Mouse (Mus musculus): Measurements from ENCODE around the gene Slc17a8. TPM values are rescaled to one million over a fixed set of nuclear protein-coding genes. Genes with fewer than 3 reads are reported as not detected.
"Not testable (repeated sequence)": the region's sequence is repeated elsewhere in the genome, so short reads cannot be mapped to it uniquely, and the experiment has no call there.

The Slc17a8 gene
- 0.10 and 0.58 TPM in 2 replicates for polyA plus RNA-seq (2016; fragmentation: Nextera tagmentation; extraction: Ambion mirVana)

DNA sequence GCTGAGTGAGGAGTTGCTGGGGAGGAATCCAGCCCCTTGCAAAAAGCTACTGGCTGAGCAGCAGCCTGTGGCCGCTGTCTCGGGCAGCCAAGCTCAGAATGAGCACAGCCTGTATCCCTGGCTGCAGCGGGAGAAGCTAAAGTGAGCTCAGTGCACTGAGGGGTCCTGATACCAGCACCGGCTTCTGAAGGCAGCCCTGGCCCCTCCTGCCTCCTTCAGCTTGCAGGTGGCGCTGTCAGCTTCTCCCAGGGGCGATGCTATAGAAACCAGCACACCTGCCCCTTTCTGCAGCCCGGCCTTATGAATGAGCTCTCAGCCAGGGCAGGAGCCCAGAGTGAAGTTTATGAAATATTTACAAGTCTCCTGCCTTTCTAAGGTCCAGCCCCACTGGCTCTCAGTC is at the start of gene Slc17a8:
Slc17a8 (minus strand) TSS at position 125 of the 400 bp plus-strand sequence.
- Histone ChIP-seq H3K4me1 (replicated peaks) (peaks cover 8% of the 10 kb centered on the region), H3K36me3 (no peaks in the 10 kb centered on the region), H3K4me3 (no peak within 1 kb of the TSS), H3K9me3 (no peaks in the 10 kb centered on the region), H3K27me3 (ENCODE audit: insufficient read depth, poor library complexity, severe bottlenecking) (no peaks in the 10 kb centered on the region), H3K27ac (no peak within 1 kb of the TSS)
- WGBS, result 26% methylated on average over 7 of the region's 7 CpGs
- no peak for DNase-seq (ENCODE audit: low spot score)

DNA sequence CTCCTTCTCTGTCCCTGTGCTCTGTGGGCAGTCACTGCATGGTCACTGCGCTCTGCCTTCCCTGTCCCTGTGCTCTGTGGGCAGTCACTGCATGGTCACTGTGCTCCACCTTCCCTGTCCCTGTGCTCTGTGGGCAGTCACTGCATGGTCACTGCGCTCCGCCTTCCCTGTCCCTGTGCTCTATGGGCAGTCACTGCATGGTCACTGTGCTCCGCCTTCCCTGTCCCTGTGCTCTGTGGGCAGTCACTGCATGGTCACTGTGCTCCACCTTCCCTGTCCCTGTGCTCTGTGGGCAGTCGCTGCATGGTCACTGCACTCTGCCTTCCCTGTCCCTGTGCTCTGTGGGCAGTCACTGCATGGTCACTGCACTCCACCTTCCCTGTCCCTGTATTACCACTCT is 49.3 kb upstream of the Slc17a8 start:
- not testable (repeated sequence) for H3K27ac ChIP-seq; H3K4me1 ChIP-seq (replicated peaks); H3K27me3 ChIP-seq (ENCODE audit: insufficient read depth, poor library complexity, severe bottlenecking); DNase-seq (ENCODE audit: low spot score); H3K4me3 ChIP-seq; H3K9me3 ChIP-seq
- peaks cover 17% of the 10 kb centered on the region for H3K36me3 ChIP-seq
- 96% methylated on average over 5 of the region's 5 CpGs for WGBS

DNA sequence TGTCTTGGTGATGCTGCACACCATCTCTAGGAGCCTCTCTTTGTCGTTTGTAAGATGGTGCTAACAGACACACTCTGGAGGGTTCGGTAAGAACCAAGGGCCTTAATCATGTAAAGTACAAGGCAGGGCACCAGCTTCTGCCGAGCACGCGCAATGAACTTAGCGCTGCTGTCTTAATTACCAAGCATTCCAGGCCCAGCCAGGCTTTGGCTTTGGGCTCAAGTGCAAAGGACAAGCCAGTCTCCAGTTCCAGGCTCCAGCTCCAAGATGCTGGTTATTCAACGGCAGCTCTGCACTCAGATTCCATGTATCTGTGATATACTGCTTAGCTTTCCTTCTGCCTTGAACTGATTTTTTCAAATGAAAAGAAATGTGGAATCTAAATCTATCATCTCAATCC is 46.5 kb upstream of the Slc17a8 start:
- Histone ChIP-seq H3K27ac (no peak overlapping the region), H3K27me3 (ENCODE audit: insufficient read depth, poor library complexity, severe bottlenecking) (no peaks in the 10 kb centered on the region), H3K4me1 (replicated peaks) (no peaks in the 10 kb centered on the region), H3K9me3 (no peaks in the 10 kb centered on the region), H3K36me3 (peaks cover 24% of the 10 kb centered on the region), H3K4me3 (no peak overlapping the region)
- no peak for DNase-seq (ENCODE audit: low spot score)
- WGBS, result 93% methylated on average over 7 of the region's 7 CpGs

DNA sequence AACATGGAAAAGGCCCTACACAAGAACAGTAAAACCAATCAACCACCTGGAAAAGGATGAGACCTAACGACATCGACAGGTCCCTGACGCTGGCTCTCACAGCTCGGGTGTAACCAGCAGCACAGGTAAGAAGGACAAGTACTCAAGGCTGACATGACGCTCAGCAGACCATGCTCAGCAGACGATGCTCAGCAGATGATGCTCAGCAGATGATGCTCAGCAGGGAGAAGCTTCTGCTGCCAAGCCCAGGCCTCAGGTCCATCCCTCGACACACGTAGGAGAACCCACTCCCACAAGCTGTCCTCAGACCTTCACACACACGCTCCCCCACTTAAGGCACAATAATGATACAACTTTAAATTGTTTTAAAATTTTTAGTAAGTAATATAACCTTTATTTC is 44.6 kb upstream of the Slc17a8 start:
- Histone ChIP-seq H3K36me3 (peaks cover 38% of the 10 kb centered on the region), H3K27me3 (ENCODE audit: insufficient read depth, poor library complexity, severe bottlenecking) (no peaks in the 10 kb centered on the region), H3K9me3 (no peaks in the 10 kb centered on the region), H3K4me1 (replicated peaks) (no peaks in the 10 kb centered on the region), H3K27ac (no peak overlapping the region), H3K4me3 (no peak overlapping the region)
- DNase-seq (ENCODE audit: low spot score), result no peak
- 90% methylated on average over 9 of the region's 9 CpGs for WGBS

DNA sequence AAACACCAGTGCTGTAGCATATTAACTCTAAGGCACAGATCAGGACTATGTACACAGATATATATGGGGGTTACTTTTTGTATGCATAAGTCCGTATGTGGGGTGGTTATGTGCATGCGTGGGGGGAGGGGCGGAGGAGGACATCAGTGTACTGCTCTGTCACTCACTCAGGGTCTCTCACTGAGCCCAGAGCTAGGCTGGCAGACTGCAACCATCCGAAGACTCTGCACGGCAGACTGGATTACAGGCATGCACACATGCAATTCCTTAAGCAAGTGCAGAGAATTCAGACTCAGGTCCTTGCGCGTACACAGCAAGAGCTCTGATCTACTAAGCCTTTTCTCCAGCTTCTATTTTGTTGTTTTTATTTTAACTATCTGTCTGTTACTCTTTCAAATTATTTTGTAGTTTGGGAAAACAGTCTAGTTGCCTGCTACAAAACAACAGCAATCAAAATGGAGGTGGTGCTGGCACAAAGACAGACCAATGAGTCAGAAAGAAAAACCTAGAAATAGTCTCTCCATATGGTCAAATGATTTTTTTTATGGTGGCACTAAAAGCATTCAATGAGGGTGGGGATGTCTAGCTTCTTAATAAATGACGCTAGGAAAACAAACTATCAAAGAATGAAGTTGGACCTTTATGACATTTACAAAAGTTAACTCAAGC is 44.1 kb upstream of the Slc17a8 start:
- Histone ChIP-seq H3K27me3 (ENCODE audit: insufficient read depth, poor library complexity, severe bottlenecking) (no peaks in the 10 kb centered on the region), H3K27ac (no peak overlapping the region), H3K36me3 (peaks cover 41% of the 10 kb centered on the region), H3K9me3 (no peaks in the 10 kb centered on the region), H3K4me3 (no peak overlapping the region), H3K4me1 (replicated peaks) (no peaks in the 10 kb centered on the region)
- DNase-seq (ENCODE audit: low spot score), result no peak
- 92% methylated on average over 8 of the region's 8 CpGs for WGBS

DNA sequence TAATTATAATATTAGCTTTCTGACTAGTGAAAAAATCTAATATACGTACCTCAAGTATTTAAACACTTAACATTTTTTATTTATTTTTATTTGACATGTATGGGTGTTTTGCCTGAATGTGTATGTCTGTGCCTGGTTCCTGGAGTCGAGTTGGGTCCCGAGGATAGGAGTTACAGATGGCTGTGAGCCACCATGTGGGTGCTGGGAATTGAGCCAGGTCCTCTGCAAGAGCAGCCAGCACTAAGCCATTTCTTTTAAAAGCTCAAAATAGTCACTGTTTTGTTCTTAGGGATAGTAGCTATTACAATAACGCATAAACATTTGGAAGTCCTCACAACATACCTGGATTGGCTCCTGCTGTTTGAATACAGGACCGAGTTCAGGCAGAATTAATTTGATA is 35.3 kb upstream of the Slc17a8 start:
- Histone ChIP-seq H3K4me1 (replicated peaks) (no peaks in the 10 kb centered on the region), H3K4me3 (no peak overlapping the region), H3K27ac (no peak overlapping the region), H3K9me3 (no peaks in the 10 kb centered on the region), H3K27me3 (ENCODE audit: insufficient read depth, poor library complexity, severe bottlenecking) (no peaks in the 10 kb centered on the region), H3K36me3 (peaks cover 94% of the 10 kb centered on the region)
- WGBS, result 94% methylated on average over 5 of the region's 5 CpGs
- no peak for DNase-seq (ENCODE audit: low spot score)

DNA sequence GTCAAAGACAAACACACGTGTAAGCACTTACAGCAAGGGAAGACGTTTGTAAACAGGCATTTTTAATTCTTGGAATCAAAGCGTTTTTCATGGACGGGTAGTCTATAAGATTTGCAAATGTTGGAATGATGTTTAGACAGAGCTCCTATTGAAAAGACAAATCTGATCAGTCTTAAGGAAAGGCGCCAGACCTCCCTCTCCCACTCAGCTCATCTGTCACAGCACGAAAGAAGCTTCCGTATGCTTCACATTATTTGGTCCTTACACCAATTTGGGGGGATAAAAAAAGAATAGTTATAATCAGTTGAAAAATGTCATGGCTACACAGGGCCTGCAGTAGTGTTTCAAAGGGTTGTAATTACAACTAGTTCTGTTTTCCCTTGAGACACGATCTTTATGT is 31.9 kb upstream of the Slc17a8 start:
- Histone ChIP-seq H3K4me3 (no peak overlapping the region), H3K36me3 (peaks cover 95% of the 10 kb centered on the region), H3K9me3 (no peaks in the 10 kb centered on the region), H3K4me1 (replicated peaks) (no peaks in the 10 kb centered on the region), H3K27me3 (ENCODE audit: insufficient read depth, poor library complexity, severe bottlenecking) (no peaks in the 10 kb centered on the region), H3K27ac (no peak overlapping the region)
- 92% methylated on average over 8 of the region's 8 CpGs for WGBS
- DNase-seq (ENCODE audit: low spot score), result no peak

DNA sequence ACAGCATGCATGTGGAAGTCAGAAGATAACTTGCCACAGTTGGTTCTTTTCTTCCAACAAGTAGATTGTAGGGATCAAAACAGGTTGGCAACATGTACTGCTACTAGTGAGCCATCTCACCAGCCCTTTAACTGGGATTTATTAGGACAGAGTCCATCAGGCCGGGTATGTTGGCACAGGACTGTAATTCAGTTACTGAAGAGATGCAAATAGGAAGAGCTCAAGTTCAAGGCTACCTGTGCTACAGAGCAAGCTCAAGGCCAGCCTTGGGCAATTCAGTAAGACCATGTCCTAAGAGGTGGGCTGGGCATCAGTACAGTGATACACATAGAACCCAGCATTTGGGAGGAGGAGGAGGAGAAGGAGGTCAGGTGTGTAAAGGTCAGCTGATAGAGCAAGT is 30.6 kb upstream of the Slc17a8 start:
- Histone ChIP-seq H3K36me3 (peaks cover 91% of the 10 kb centered on the region), H3K9me3 (no peaks in the 10 kb centered on the region), H3K4me3 (no peak overlapping the region), H3K4me1 (replicated peaks) (no peaks in the 10 kb centered on the region), H3K27me3 (ENCODE audit: insufficient read depth, poor library complexity, severe bottlenecking) (no peaks in the 10 kb centered on the region), H3K27ac (no peak overlapping the region)
- no peak for DNase-seq (ENCODE audit: low spot score)
- WGBS, result 96% methylated on average over 1 of the region's 1 CpGs

DNA sequence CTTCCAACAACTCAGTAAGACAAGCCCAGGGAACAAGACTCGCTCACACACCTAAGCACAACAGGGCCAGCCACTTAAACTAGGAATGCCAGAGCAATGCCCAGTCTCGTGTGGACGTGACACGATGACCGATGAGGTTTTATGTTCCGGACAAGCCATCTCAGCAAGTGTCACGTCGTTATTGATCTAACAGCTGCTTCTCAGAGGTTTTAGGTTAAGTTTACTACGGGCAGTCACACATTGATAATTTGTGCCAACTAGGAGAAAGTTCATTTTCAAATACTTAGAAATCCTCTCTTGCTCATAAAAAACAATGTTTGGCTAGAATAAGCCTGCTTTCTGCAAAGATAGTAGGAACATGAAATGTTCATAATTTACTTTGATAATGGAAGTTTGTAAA is 25.9 kb upstream of the Slc17a8 start:
- DNase-seq (ENCODE audit: low spot score), result no peak
- Histone ChIP-seq H3K27me3 (ENCODE audit: insufficient read depth, poor library complexity, severe bottlenecking) (no peaks in the 10 kb centered on the region), H3K36me3 (peaks cover 92% of the 10 kb centered on the region), H3K9me3 (no peaks in the 10 kb centered on the region), H3K4me1 (replicated peaks) (no peaks in the 10 kb centered on the region), H3K27ac (no peak overlapping the region), H3K4me3 (no peak overlapping the region)
- 95% methylated on average over 9 of the region's 9 CpGs for WGBS

DNA sequence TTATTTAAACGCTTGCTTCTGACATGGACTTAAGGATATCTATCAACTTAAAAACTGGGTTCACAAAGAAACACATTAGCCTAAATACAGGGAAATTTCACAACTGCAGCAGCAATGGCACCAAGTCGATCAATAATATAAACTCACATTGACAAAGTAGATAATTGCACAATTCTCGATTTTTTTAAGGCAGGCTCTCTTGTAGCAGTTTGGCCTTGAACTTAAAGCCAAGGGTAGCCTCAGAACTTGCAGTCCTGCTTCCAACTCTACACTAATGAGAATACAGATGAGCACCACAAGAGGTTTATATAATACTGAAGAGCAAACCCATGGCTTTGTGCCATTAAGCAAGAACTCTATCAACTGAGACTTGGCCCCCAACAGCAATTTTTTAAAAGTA is 15.9 kb upstream of the Slc17a8 start:
- no peak overlapping the region for H3K27ac ChIP-seq
- no peak overlapping the region for H3K4me3 ChIP-seq
- DNase-seq (ENCODE audit: low spot score), result no peak
- no peaks in the 10 kb centered on the region for H3K4me1 ChIP-seq (replicated peaks)
- no peaks in the 10 kb centered on the region for H3K27me3 ChIP-seq (ENCODE audit: insufficient read depth, poor library complexity, severe bottlenecking)
- WGBS, result 95% methylated on average over 3 of the region's 3 CpGs
- H3K36me3 ChIP-seq, result peaks cover 38% of the 10 kb centered on the region
- no peaks in the 10 kb centered on the region for H3K9me3 ChIP-seq

DNA sequence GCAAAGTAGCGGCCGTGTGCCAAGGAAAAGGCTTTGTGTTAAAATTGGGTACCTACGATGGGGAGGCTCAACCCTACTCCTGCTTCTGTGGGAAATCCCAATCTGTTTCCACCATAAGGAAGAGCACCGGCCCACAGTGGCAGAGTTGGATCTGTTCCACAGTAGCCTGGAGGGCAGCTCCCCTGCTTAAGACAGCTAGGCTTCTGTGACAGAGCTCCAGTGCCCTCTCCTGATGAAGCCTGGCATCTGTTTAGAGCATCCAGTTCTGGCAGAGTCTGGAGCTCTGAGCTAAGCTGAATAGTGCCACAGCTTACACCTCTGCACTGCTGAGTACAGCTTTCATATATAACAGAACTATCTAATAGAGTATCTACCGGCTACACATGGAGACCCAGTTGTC is 14.0 kb upstream of the Slc17a8 start:
- Histone ChIP-seq H3K9me3 (no peaks in the 10 kb centered on the region), H3K27me3 (ENCODE audit: insufficient read depth, poor library complexity, severe bottlenecking) (no peaks in the 10 kb centered on the region), H3K4me3 (no peak overlapping the region), H3K27ac (no peak overlapping the region), H3K36me3 (peaks cover 19% of the 10 kb centered on the region), H3K4me1 (replicated peaks) (no peaks in the 10 kb centered on the region)
- 91% methylated on average over 5 of the region's 5 CpGs for WGBS
- DNase-seq (ENCODE audit: low spot score), result no peak

DNA sequence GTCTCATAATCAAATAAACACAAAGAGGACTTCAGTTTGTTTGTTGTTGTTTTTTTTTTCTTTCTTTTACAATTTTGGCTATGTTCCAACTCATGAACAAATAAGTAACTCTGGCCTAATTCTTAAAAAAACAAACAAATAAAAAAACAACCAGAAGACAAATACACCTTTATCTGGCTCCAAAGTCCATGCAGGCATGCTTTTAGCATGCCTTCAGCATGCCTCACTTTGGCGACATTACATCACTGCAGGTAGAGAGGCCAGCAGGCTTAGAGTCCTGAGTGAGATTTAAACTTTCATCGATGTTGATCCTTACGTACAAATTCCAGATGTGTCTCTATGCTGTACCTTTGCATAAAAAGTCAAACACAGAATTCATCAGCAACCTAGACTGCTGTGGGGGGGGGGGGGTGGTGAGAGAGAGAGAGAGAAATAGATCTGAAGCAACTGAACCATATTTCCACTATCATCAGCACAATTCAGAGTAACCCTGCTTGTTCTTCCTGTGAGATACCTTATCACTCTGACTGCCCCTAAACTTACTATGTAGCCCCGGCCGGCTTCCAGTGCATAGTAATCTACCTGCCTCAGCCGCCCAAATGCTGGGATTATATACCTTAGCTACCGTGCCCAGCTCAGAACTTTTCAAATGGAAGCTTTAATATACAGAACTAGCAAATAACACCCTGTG is 12.8 kb upstream of the Slc17a8 start:
- no peak overlapping the region for H3K27ac ChIP-seq
- no peaks in the 10 kb centered on the region for H3K9me3 ChIP-seq
- no peaks in the 10 kb centered on the region for H3K4me1 ChIP-seq (replicated peaks)
- no peak overlapping the region for H3K4me3 ChIP-seq
- DNase-seq (ENCODE audit: low spot score), result no peak
- H3K27me3 ChIP-seq (ENCODE audit: insufficient read depth, poor library complexity, severe bottlenecking), result no peaks in the 10 kb centered on the region
- H3K36me3 ChIP-seq, result peaks cover 7% of the 10 kb centered on the region
- WGBS, result 93% methylated on average over 7 of the region's 7 CpGs

DNA sequence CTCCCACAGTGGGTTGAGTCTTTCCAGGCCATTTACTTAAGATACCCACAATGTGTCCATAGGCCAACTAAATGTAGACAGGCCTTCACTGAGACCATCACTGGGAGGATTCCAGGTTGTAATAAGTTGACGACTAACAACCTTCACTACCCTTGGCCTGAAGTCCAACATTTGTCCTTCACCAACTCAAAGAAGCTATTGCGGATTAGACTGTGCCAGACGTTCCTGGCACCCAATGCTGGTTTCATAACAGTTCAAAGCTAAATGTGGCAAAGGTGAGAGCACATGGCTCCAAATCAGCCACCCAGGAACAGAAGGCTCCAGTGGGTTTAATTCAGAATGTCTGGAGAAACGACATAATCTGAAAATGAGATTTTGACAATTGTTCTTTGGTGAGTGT is 12.1 kb upstream of the Slc17a8 start:
- 89% methylated on average over 4 of the region's 4 CpGs for WGBS
- Histone ChIP-seq H3K27ac (no peak overlapping the region), H3K4me1 (replicated peaks) (no peaks in the 10 kb centered on the region), H3K9me3 (no peaks in the 10 kb centered on the region), H3K27me3 (ENCODE audit: insufficient read depth, poor library complexity, severe bottlenecking) (no peaks in the 10 kb centered on the region), H3K4me3 (no peak overlapping the region), H3K36me3 (no peaks in the 10 kb centered on the region)
- no peak for DNase-seq (ENCODE audit: low spot score)
